Mouse (Mus musculus): ENCODE data around the gene Dkkl1.

- TF ChIP-seq MYC (IDR thresholded peaks at IDR 0.05; ENCODE audit: low read depth, low read length) (no peak), KAT2A (conservative IDR thresholded peaks at IDR 0.05; ENCODE audit: low read depth, low read length) (no peak), EP300 (IDR thresholded peaks at IDR 0.05; ENCODE audit: low read depth in 1 of 2, low read length in 2 of 2) (no peak), ZMIZ1 (IDR thresholded peaks at IDR 0.05; ENCODE audit: low read depth, low read length) (no peak), CHD1 (IDR thresholded peaks at IDR 0.05; ENCODE audit: low read depth, low read length) (no peak), SMC3 (IDR thresholded peaks at IDR 0.05; ENCODE audit: low read depth, low read length) (no peak), GATA1 (IDR thresholded peaks at IDR 0.05; ENCODE audit: low read depth, low read length) (no peak), MEF2A (IDR thresholded peaks at IDR 0.05; ENCODE audit: extremely low read depth, insufficient replicate concordance, low read depth, low read length, poor library complexity, severe bottlenecking) (no peak)
Observed at GRCm38 (mm10) chr7:45240109-45240508, 28.2 kb upstream of the Dkkl1 start.
